Mouse (Mus musculus) hindbrain, embryonic 12.5 days (tissue): Measurements from ENCODE around the gene Eml3. TPM values are rescaled to one million over a fixed set of nuclear protein-coding genes. Genes with fewer than 3 reads are reported as not detected.
A peak's percentile ranks its signal among the peaks of the same experiment; 100 is the strongest.
"Not testable (repeated sequence)": the region's sequence is repeated elsewhere in the genome, so short reads cannot be mapped to it uniquely, and the experiment has no call there.

ENCODE experiments used
- ATAC-seq: fragments of 200-750 bp; cut with Nextera tagmentation; 2 replicates; pipeline ENCODE4 v1.8.0; 2017; ENCODE audit warnings: moderate TSS enrichment; ENCODE audit not compliant: low FRiP score
- H3K27ac ChIP-seq: fragments of 300-500 bp; sonication (generic); 2 replicates; pipeline ENCODE4 v1.5.1; 2016; ENCODE audit warnings: mild to moderate bottlenecking
- H3K27me3 ChIP-seq: fragments of 300-500 bp; sonication (generic); 2 replicates; pipeline ENCODE4 v1.6.1; 2016; ENCODE audit warnings: mild to moderate bottlenecking
- H3K36me3 ChIP-seq: fragments of 300-500 bp; sonication (generic); 2 replicates; pipeline ENCODE4 v1.6.1; 2016; ENCODE audit warnings: mild to moderate bottlenecking
- H3K4me1 ChIP-seq: fragments of 300-500 bp; sonication (generic); 2 replicates; pipeline ENCODE4 v1.6.1; 2016
- H3K4me2 ChIP-seq: fragments of 300-500 bp; sonication (generic); replicated peaks from 2 replicates; pipeline ENCODE4 v1.6.1; 2016; ENCODE audit warnings: mild to moderate bottlenecking
- H3K4me3 ChIP-seq: fragments of 300-500 bp; sonication (generic); 2 replicates; pipeline ENCODE4 v1.5.1; 2016; ENCODE audit warnings: mild to moderate bottlenecking
- H3K9ac ChIP-seq: fragments of 300-500 bp; sonication (generic); 2 replicates; pipeline ENCODE4 v1.6.1; 2016; ENCODE audit warnings: mild to moderate bottlenecking, moderate library complexity
- H3K9me3 ChIP-seq: fragments of 300-500 bp; sonication (generic); replicated peaks from 2 replicates; pipeline ENCODE4 v1.6.1; 2016; ENCODE audit warnings: mild to moderate bottlenecking
- WGBS: fragments of 180-500 bp; shearing (Covaris S2); methylation state at CpG from one replicate; pipeline ENCODE4 v1.1.7; 2016; 5-methylcytosine and 5-hydroxymethylcytosine counted together
- polyA plus RNA-seq: library from polyadenylated mRNA; unstranded; fragments of >200 nt; fragmentation: Nextera tagmentation; extraction: Ambion mirVana; gene quantifications from 2 replicates; pipeline ENCODE4 v1.2.1, GENCODE M21; 2016

Gene Eml3
- polyA plus RNA-seq, 1 experiment from 2014 or later, result 17.0 TPM

GRCm38 (mm10) chr19:8965771-8966170, 36.4 kb downstream of the Eml3 start:
- peak overlapping the region; percentile 58 for H3K9ac ChIP-seq
- ATAC-seq, result no peak
- H3K9me3 ChIP-seq, result no peaks in the 10 kb centered on the region
- peak overlapping the region; percentile 44 for H3K27ac ChIP-seq
- H3K4me2 ChIP-seq, result peak overlapping the region; percentile 87
- 89% methylated on average over 8 of the region's 8 CpGs for WGBS
- H3K27me3 ChIP-seq, result no peaks in the 10 kb centered on the region
- peaks cover 27% of the 10 kb centered on the region for H3K4me1 ChIP-seq
- H3K36me3 ChIP-seq, result peaks cover 74% of the 10 kb centered on the region
- H3K4me3 ChIP-seq, result peak overlapping the region; percentile 66

GRCm38 (mm10) chr19:8966198-8966589, 36.8 kb downstream of the Eml3 start:
- no peaks in the 10 kb centered on the region for H3K27me3 ChIP-seq
- WGBS, result 39% methylated on average over 5 of the region's 5 CpGs
- peaks cover 27% of the 10 kb centered on the region for H3K4me1 ChIP-seq
- ATAC-seq, result no peak
- H3K9me3 ChIP-seq, result no peaks in the 10 kb centered on the region
- H3K9ac ChIP-seq, result peak overlapping the region; percentile 58
- peak overlapping the region; percentile 66 for H3K4me3 ChIP-seq
- H3K4me2 ChIP-seq, result peak overlapping the region; percentile 87
- peak overlapping the region; percentile 86 for H3K27ac ChIP-seq
- H3K36me3 ChIP-seq, result peaks cover 74% of the 10 kb centered on the region

- H3K9me3 ChIP-seq, result no peaks in the 10 kb centered on the region
- peaks cover 74% of the 10 kb centered on the region for H3K36me3 ChIP-seq
- peak within 1 kb of the TSS; percentile 66 for H3K4me3 ChIP-seq
- H3K4me2 ChIP-seq, result peak within 1 kb of the TSS; percentile 87
- peak within 1 kb of the TSS; percentile 86 for H3K27ac ChIP-seq
- WGBS, result 1% methylated on average over 52 of the region's 52 CpGs
- H3K27me3 ChIP-seq, result no peaks in the 10 kb centered on the region
- peak within 1 kb of the TSS; percentile 82 for H3K9ac ChIP-seq
- ATAC-seq, result peak; percentile 99
- peaks cover 27% of the 10 kb centered on the region for H3K4me1 ChIP-seq
Measured at GRCm38 (mm10) chr19:8966590-8967372, 37.4 kb downstream of the Eml3 start, which contains the start of gene Eef1g. TSS of gene Eef1g (plus strand) at chr19:8967041.

GRCm38 (mm10) chr19:8967373-8967743, 38.0 kb downstream of the Eml3 start:
- peak; percentile 13 for ATAC-seq
- peaks cover 27% of the 10 kb centered on the region for H3K4me1 ChIP-seq
- peak overlapping the region; percentile 66 for H3K4me3 ChIP-seq
- WGBS, result 0% methylated on average over 8 of the region's 8 CpGs
- peak overlapping the region; percentile 87 for H3K4me2 ChIP-seq
- peak overlapping the region; percentile 82 for H3K9ac ChIP-seq
- no peaks in the 10 kb centered on the region for H3K9me3 ChIP-seq
- H3K27me3 ChIP-seq, result no peaks in the 10 kb centered on the region
- peaks cover 74% of the 10 kb centered on the region for H3K36me3 ChIP-seq
- peak overlapping the region; percentile 81 for H3K27ac ChIP-seq

- Histone ChIP-seq H3K27ac (peak overlapping the region; percentile 81; the same call in 1 of the 2 replicates), H3K4me1 (peaks cover 27% of the 10 kb centered on the region), H3K4me3 (peak overlapping the region; percentile 66), H3K36me3 (peaks cover 74% of the 10 kb centered on the region), H3K4me2 (peak overlapping the region; percentile 87), H3K9ac (peak overlapping the region; percentile 82), H3K9me3 (no peaks in the 10 kb centered on the region), H3K27me3 (no peaks in the 10 kb centered on the region)
- no peak for ATAC-seq
- 7% methylated on average over 9 of the region's 9 CpGs for WGBS
Measured at GRCm38 (mm10) chr19:8967893-8968292, 38.5 kb downstream of the Eml3 start.

- peaks cover 84% of the 10 kb centered on the region for H3K36me3 ChIP-seq
- not testable (repeated sequence) for H3K9ac ChIP-seq, H3K4me3 ChIP-seq, ATAC-seq, H3K27me3 ChIP-seq, H3K4me2 ChIP-seq, H3K9me3 ChIP-seq, H3K27ac ChIP-seq
- WGBS, result 96% methylated on average over 8 of the region's 8 CpGs
- peaks cover 12% of the 10 kb centered on the region for H3K4me1 ChIP-seq
Measured at GRCm38 (mm10) chr19:8972491-8972890, 43.1 kb downstream of the Eml3 start.

GRCm38 (mm10) chr19:8974638-8975037, 45.3 kb downstream of the Eml3 start:
- Histone ChIP-seq H3K36me3 (peaks cover 93% of the 10 kb centered on the region), H3K9me3 (no peaks in the 10 kb centered on the region), H3K27ac (no peak overlapping the region), H3K4me2 (no peak overlapping the region), H3K9ac (no peak overlapping the region), H3K4me3 (no peak overlapping the region), H3K27me3 (no peaks in the 10 kb centered on the region), H3K4me1 (no peaks in the 10 kb centered on the region)
- WGBS, result 95% methylated on average over 1 of the region's 1 CpGs
- ATAC-seq, result no peak

- no peak overlapping the region for H3K4me3 ChIP-seq
- peaks cover 93% of the 10 kb centered on the region for H3K36me3 ChIP-seq
Measured at GRCm38 (mm10) chr19:8975491-8975890, 46.1 kb downstream of the Eml3 start.

GRCm38 (mm10) chr19:8976535-8976934, 47.2 kb downstream of the Eml3 start:
- Histone ChIP-seq H3K27ac (no peak overlapping the region), H3K4me2 (no peak overlapping the region), H3K9me3 (no peaks in the 10 kb centered on the region), H3K4me3 (no peak overlapping the region), H3K4me1 (no peaks in the 10 kb centered on the region), H3K9ac (no peak overlapping the region), H3K36me3 (peaks cover 89% of the 10 kb centered on the region), H3K27me3 (no peaks in the 10 kb centered on the region)
- peak; percentile 68; the same call in 1 of the 2 replicates for ATAC-seq
- 49% methylated on average over 3 of the region's 3 CpGs for WGBS

More at GRCm38 (mm10) chr19:8975491-8975890, 46.1 kb downstream of the Eml3 start:
- no peaks in the 10 kb centered on the region for H3K27me3 ChIP-seq
- no peak overlapping the region for H3K9ac ChIP-seq
- no peaks in the 10 kb centered on the region for H3K4me1 ChIP-seq
- ATAC-seq, result no peak
- no peak overlapping the region for H3K27ac ChIP-seq
- WGBS, result 99% methylated on average over 2 of the region's 2 CpGs
- no peaks in the 10 kb centered on the region for H3K9me3 ChIP-seq
- no peak overlapping the region for H3K4me2 ChIP-seq

GRCm38 (mm10) chr19:8980771-8981170, 51.4 kb downstream of the Eml3 start:
- no peak overlapping the region for H3K9ac ChIP-seq
- H3K27me3 ChIP-seq, result no peaks in the 10 kb centered on the region
- peaks cover 47% of the 10 kb centered on the region for H3K36me3 ChIP-seq
- H3K9me3 ChIP-seq, result no peaks in the 10 kb centered on the region
- H3K4me2 ChIP-seq, result no peak overlapping the region
- WGBS, result 56% methylated on average over 5 of the region's 5 CpGs
- H3K4me1 ChIP-seq, result peaks cover 31% of the 10 kb centered on the region
- no peak overlapping the region for H3K4me3 ChIP-seq
- no peak overlapping the region for H3K27ac ChIP-seq
- ATAC-seq, result no peak

GRCm38 (mm10) chr19:8981450-8982168, 52.3 kb downstream of the Eml3 start:
- WGBS, result 87% methylated on average over 2 of the region's 2 CpGs
- Histone ChIP-seq H3K4me1 (peaks cover 31% of the 10 kb centered on the region), H3K27me3 (no peaks in the 10 kb centered on the region), H3K4me3 (no peak overlapping the region), H3K9me3 (no peaks in the 10 kb centered on the region), H3K4me2 (no peak overlapping the region), H3K27ac (no peak overlapping the region), H3K9ac (no peak overlapping the region), H3K36me3 (peaks cover 42% of the 10 kb centered on the region)
- ATAC-seq, result no peak

GRCm38 (mm10) chr19:8982303-8983149, 53.2 kb downstream of the Eml3 start:
- H3K27me3 ChIP-seq, result peaks cover 4% of the 10 kb centered on the region
- H3K4me2 ChIP-seq, result no peak overlapping the region
- H3K27ac ChIP-seq, result no peak overlapping the region
- no peak overlapping the region for H3K9ac ChIP-seq
- H3K4me1 ChIP-seq, result peaks cover 31% of the 10 kb centered on the region
- ATAC-seq, result no peak
- no peak overlapping the region for H3K4me3 ChIP-seq
- H3K9me3 ChIP-seq, result no peaks in the 10 kb centered on the region
- WGBS, result 55% methylated on average over 5 of the region's 5 CpGs
- peaks cover 34% of the 10 kb centered on the region for H3K36me3 ChIP-seq
